Mouse (Mus musculus) intestine, embryonic 14.5 days (tissue): ENCODE data around the gene Mtfr1l. TPM values are rescaled to one million over a fixed set of nuclear protein-coding genes. Genes with fewer than 3 reads are reported as not detected.
A peak's percentile ranks its signal among the peaks of the same experiment; 100 is the strongest.

Experiments used
- ATAC-seq: fragments of 200-750 bp; cut with Nextera tagmentation; replicated peaks from 2 replicates; pipeline ENCODE4 v1.8.0; 2017; ENCODE audit warnings: low read depth, moderate number of reproducible peaks, moderate TSS enrichment, moderate library complexity; ENCODE audit not compliant: low FRiP score, low TSS enrichment
- DNase-seq: peaks from one replicate; pipeline ENCODE4 v3.0.0-alpha.2; 2018; ENCODE audit warnings: low spot score
- H3K27ac ChIP-seq: fragments of 300-500 bp; sonication (generic); 2 replicates; pipeline ENCODE4 v1.5.1; 2014; ENCODE audit warnings: low read depth, mild to moderate bottlenecking, control low read depth
- H3K27me3 ChIP-seq: fragments of 300-500 bp; sonication (generic); replicated peaks from 2 replicates; pipeline ENCODE4 v1.6.1; 2014; ENCODE audit warnings: low read length, control low read depth; ENCODE audit not compliant: control insufficient read depth, insufficient read depth
- H3K36me3 ChIP-seq: fragments of 300-500 bp; sonication (generic); 2 replicates; pipeline ENCODE4 v1.6.1; 2014; ENCODE audit warnings: low read length, control low read depth; ENCODE audit not compliant: control insufficient read depth, insufficient read depth
- H3K4me1 ChIP-seq: fragments of 300-500 bp; sonication (generic); replicated peaks from 2 replicates; pipeline ENCODE4 v1.6.1; 2014; ENCODE audit warnings: low read length, control low read depth, mixed read lengths; ENCODE audit not compliant: control insufficient read depth, insufficient read depth
- H3K4me2 ChIP-seq: fragments of 300-500 bp; sonication (generic); 2 replicates; pipeline ENCODE4 v1.6.1; 2014; ENCODE audit warnings: low read length
- H3K4me3 ChIP-seq: fragments of 300-500 bp; sonication (generic); 2 replicates; pipeline ENCODE4 v1.5.1; 2014; ENCODE audit warnings: low read depth, low read length, control low read depth, mixed read lengths
- H3K9ac ChIP-seq: fragments of 300-500 bp; sonication (generic); 2 replicates; pipeline ENCODE4 v1.6.1; 2014; ENCODE audit warnings: mild to moderate bottlenecking, low read length
- H3K9me3 ChIP-seq: fragments of 300-500 bp; sonication (generic); 2 replicates; pipeline ENCODE4 v1.6.1; 2016; ENCODE audit warnings: low read length, control low read depth; ENCODE audit not compliant: control insufficient read depth
- WGBS: fragments of 180-500 bp; shearing (Covaris S2); extraction: QIAGEN DNeasy Blood & Tissue Kit; methylation state at CpG from one replicate; pipeline ENCODE4 v1.1.7; 2014; 5-methylcytosine and 5-hydroxymethylcytosine counted together
- polyA plus RNA-seq: library from polyadenylated mRNA; unstranded; fragments of >200 nt; fragmentation: Nextera tagmentation; extraction: Ambion mirVana; gene quantifications from 2 replicates; pipeline ENCODE4 v1.2.1, GENCODE M21; 2014

Mtfr1l gene
- polyA plus RNA-seq, 1 experiment from 2014 or later, result 109 TPM

- H3K27me3 ChIP-seq, result no peaks in the 10 kb centered on the region
- H3K4me2 ChIP-seq, result peak overlapping the region; percentile 97; the same call in 1 of the 2 replicates
- H3K9me3 ChIP-seq, result no peaks in the 10 kb centered on the region
- ATAC-seq (no peak), DNase-seq (no peak)
- peaks cover 23% of the 10 kb centered on the region for H3K4me1 ChIP-seq
- no peak overlapping the region for H3K9ac ChIP-seq
- H3K4me3 ChIP-seq, result peak overlapping the region; percentile 93; the same call in 1 of the 2 replicates
- WGBS, result 89% methylated on average over 4 of the region's 4 CpGs
- peaks cover 31% of the 10 kb centered on the region for H3K36me3 ChIP-seq
- H3K27ac ChIP-seq, result no peak overlapping the region
These were observed 1.8 kb downstream of the Mtfr1l start for GRCm38 (mm10) chr4:134533421-134533820.

- no peaks in the 10 kb centered on the region for H3K9me3 ChIP-seq
- no peak overlapping the region for H3K4me2 ChIP-seq
- H3K9ac ChIP-seq, result no peak overlapping the region
- H3K27me3 ChIP-seq, result no peaks in the 10 kb centered on the region
- DNase-seq (no peak), ATAC-seq (no peak)
- no peak overlapping the region for H3K4me3 ChIP-seq
- H3K4me1 ChIP-seq, result peaks cover 23% of the 10 kb centered on the region
- 80% methylated on average over 4 of the region's 4 CpGs for WGBS
- H3K27ac ChIP-seq, result no peak overlapping the region
- peaks cover 31% of the 10 kb centered on the region for H3K36me3 ChIP-seq
These were observed 2.3 kb downstream of the Mtfr1l start for GRCm38 (mm10) chr4:134532928-134533327.

GRCm38 (mm10) chr4:134526220-134526619 lies 9.0 kb downstream of the Mtfr1l start:
- Histone ChIP-seq H3K27ac (no peak overlapping the region), H3K27me3 (no peaks in the 10 kb centered on the region), H3K4me2 (no peak overlapping the region), H3K9me3 (no peaks in the 10 kb centered on the region), H3K9ac (no peak overlapping the region), H3K36me3 (peaks cover 89% of the 10 kb centered on the region), H3K4me3 (no peak overlapping the region), H3K4me1 (no peaks in the 10 kb centered on the region)
- ATAC-seq (no peak), DNase-seq (no peak)
- WGBS, result 78% methylated on average over 5 of the region's 5 CpGs

- no peaks in the 10 kb centered on the region for H3K27me3 ChIP-seq
- no peak overlapping the region for H3K27ac ChIP-seq
- 81% methylated on average over 5 of the region's 5 CpGs for WGBS
- no peaks in the 10 kb centered on the region for H3K9me3 ChIP-seq
- H3K36me3 ChIP-seq, result peaks cover 87% of the 10 kb centered on the region
- no peak overlapping the region for H3K4me3 ChIP-seq
- DNase-seq, result no peak
- H3K4me2 ChIP-seq, result no peak overlapping the region
- no peak for ATAC-seq
- no peak overlapping the region for H3K9ac ChIP-seq
- no peaks in the 10 kb centered on the region for H3K4me1 ChIP-seq
These were observed 9.4 kb downstream of the Mtfr1l start for GRCm38 (mm10) chr4:134525806-134526205.

GRCm38 (mm10) chr4:134523447-134523846 lies 11.7 kb downstream of the Mtfr1l start:
- no peak overlapping the region for H3K9ac ChIP-seq
- H3K9me3 ChIP-seq, result no peaks in the 10 kb centered on the region
- WGBS, result 87% methylated on average over 4 of the region's 4 CpGs
- ATAC-seq (no peak), DNase-seq (no peak)
- no peak overlapping the region for H3K4me3 ChIP-seq
- no peaks in the 10 kb centered on the region for H3K27me3 ChIP-seq
- H3K4me1 ChIP-seq, result no peaks in the 10 kb centered on the region
- peaks cover 69% of the 10 kb centered on the region for H3K36me3 ChIP-seq
- H3K4me2 ChIP-seq, result no peak overlapping the region
- no peak overlapping the region for H3K27ac ChIP-seq

GRCm38 (mm10) chr4:134519281-134519680 lies 15.9 kb downstream of the Mtfr1l start:
- Histone ChIP-seq H3K9me3 (no peaks in the 10 kb centered on the region), H3K36me3 (peaks cover 28% of the 10 kb centered on the region), H3K4me3 (no peak overlapping the region), H3K4me2 (no peak overlapping the region), H3K4me1 (peaks cover 4% of the 10 kb centered on the region; the same call in 1 of the 2 replicates), H3K9ac (no peak overlapping the region), H3K27me3 (no peaks in the 10 kb centered on the region), H3K27ac (no peak overlapping the region)
- DNase-seq, result no peak
- no peak for ATAC-seq

GRCm38 (mm10) chr4:134518541-134518940 lies 16.6 kb downstream of the Mtfr1l start:
- ATAC-seq, result no peak
- 89% methylated on average over 4 of the region's 4 CpGs for WGBS

GRCm38 (mm10) chr4:134517719-134518118 lies 17.5 kb downstream of the Mtfr1l start:
- Histone ChIP-seq H3K27ac (no peak overlapping the region), H3K4me1 (peaks cover 7% of the 10 kb centered on the region), H3K4me3 (no peak overlapping the region), H3K9ac (no peak overlapping the region), H3K9me3 (no peaks in the 10 kb centered on the region), H3K36me3 (peaks cover 15% of the 10 kb centered on the region; the same call in 1 of the 2 replicates), H3K27me3 (no peaks in the 10 kb centered on the region), H3K4me2 (no peak overlapping the region)
- no peak for DNase-seq
- 83% methylated on average over 10 of the region's 10 CpGs for WGBS
- no peak for ATAC-seq

More at GRCm38 (mm10) chr4:134518541-134518940, 16.6 kb downstream of the Mtfr1l start:
- DNase-seq, result no peak
- H3K9ac ChIP-seq, result no peak overlapping the region
- H3K36me3 ChIP-seq, result peaks cover 20% of the 10 kb centered on the region
- H3K4me3 ChIP-seq, result no peak overlapping the region
- H3K9me3 ChIP-seq, result no peaks in the 10 kb centered on the region
- H3K27ac ChIP-seq, result no peak overlapping the region
- H3K4me1 ChIP-seq, result peaks cover 4% of the 10 kb centered on the region; the same call in 1 of the 2 replicates
- no peaks in the 10 kb centered on the region for H3K27me3 ChIP-seq
- H3K4me2 ChIP-seq, result no peak overlapping the region

- Histone ChIP-seq H3K4me1 (peaks cover 7% of the 10 kb centered on the region), H3K27ac (peak overlapping the region; percentile 48; the same call in 1 of the 2 replicates), H3K9ac (no peak overlapping the region), H3K36me3 (peaks cover 13% of the 10 kb centered on the region; the same call in 1 of the 2 replicates), H3K27me3 (no peaks in the 10 kb centered on the region), H3K4me2 (no peak overlapping the region), H3K9me3 (no peaks in the 10 kb centered on the region), H3K4me3 (no peak overlapping the region)
- ATAC-seq, result no peak
- no peak for DNase-seq
- WGBS, result 59% methylated on average over 8 of the region's 8 CpGs
These were observed 18.2 kb downstream of the Mtfr1l start for GRCm38 (mm10) chr4:134516981-134517380.
